Mouse (Mus musculus) T-helper 1 cell (primary cell): ENCODE results near the gene Gpc6.

Experiments used
- in situ Hi-C: fragments of 300-600 bp; cut with MboI, MseI; formaldehyde crosslinking; loops from one replicate; pipeline ENCODE4 v1.15.1; 2025; ENCODE audit warnings: high pct_unique_total_duplicates

Gpc6 gene

DNA sequence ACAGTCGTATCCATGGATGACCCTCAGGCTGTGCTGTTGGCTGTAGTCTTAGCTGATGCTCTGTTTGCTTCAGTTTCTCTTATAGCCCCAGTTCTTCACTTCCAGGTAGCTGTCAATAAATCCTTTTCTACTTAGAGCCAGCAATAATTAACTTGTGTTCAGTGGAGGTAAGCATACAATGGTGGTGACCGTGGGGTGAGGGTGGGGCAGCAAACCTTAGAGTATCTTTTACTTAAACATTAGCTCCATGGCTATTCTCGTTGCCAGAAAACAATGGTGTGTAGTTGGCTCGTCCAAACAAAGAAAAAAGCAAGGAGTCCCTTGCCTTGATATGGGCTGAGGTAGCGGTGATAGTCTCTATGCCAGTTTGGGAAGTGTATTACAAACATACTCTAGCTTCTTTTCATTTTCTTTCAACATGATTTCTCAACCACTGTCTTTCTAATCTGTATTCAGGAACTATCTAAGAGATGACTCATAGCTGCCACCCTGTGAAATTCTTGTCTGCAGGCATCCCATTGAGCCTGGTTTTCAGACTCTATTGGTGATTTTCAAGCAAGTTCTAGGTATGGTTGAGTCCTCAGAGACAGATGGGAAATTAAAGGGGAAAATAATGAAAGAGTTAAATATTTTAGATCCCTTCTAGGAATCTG lies 22.9 kb downstream of the Gpc6 start:
- in situ Hi-C loops, result no loop called here

DNA sequence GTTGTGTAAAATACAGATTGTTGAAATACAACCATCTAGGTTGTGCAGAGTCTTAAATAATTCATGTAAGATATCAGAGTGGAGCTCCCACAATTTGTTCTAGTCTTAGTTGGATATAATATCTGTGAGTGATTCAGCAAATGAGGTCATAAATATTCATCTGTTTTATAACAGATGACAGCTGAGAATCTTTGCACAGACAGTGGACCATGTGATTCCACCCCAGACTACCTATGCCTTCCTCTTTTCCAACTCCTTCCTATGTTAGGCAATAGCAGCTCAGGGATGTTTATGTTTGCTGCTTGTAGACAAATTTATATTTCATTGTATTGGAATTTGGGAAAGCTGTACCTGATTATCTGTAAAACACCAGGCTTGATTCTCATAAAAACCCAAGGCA lies 32.0 kb downstream of the Gpc6 start:
- in situ Hi-C loops, result loop anchor here (5.0 kb wide), 1 partner anchor 45 kb away; no protein-coding TSS in a partner anchor

DNA sequence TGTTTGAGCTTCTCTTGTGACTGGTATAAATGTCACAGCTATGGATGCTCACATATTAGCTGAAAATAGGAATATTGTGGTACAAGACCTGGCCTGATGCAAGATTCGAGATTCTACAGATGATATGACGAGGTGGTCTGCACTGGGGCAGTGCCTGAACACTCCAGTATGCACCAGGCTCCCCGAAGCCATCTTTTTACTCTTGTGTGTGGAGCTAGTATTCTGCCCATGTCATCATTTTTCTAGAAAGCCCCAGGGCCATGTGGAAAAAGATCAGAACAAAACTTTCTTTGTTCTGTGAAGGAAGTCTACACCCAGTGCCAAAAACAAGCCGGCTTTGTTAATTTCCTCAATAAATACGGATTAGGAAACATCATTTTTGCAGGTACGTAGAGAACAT lies 39.7 kb downstream of the Gpc6 start:
- in situ Hi-C loops, result no loop called here

DNA sequence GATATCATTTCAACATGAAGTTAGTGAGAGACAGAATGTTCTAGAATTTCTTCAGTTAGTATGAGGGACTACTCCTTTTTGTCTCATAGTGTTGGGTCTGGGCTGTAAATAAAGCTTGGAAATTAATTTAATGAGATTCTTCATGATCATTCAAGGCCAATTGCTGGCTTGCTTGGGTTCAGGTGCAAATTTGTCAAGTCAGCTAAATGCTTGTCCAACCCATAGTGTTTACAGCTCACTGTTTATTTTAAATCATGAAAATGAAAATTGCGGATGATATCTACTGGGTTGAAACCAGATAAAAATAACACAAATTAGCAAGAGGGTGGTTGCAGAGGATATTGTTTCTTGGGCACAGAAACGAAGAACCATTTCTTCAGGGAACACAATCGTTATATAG lies 49.6 kb downstream of the Gpc6 start:
- in situ Hi-C loops, result no loop called here

DNA sequence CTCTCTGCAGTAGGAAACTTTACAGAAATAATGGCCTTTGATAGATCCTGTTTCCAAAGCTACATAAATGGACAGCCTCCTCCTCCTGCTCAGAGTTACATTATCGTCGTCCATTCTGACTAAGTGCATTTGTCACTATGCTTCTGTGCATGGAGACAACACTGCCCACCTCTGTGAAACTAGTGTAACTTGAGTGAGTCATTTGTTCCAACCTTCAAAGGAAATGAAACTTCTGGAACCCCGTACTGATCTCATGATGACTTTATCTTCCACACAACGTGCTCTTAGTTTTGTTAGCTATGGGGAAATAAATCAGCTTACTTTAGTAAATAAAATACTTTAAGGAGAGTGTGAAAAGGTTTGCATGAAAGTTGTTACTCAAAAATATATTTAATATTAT lies 50.1 kb downstream of the Gpc6 start:
- in situ Hi-C loops, result no loop called here

DNA sequence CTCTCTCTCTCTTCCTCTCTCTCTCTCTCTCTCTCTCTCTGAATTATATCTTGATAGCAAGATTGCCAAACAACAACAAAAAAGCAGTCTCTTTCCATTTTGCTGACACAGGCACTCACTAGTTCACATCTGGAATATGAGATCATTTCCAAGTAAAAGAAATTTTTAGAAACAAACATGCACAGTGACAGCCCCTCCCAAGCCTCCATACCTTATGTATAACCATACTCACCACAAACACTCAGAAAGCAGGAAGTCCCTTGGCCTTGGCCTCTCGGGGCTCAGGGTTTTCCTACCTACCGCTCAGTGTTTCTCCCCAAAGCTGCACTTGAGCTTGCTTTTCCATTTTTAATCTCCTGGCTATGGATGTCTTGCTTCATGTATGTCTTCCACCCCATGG lies 52.1 kb downstream of the Gpc6 start:
- in situ Hi-C loops, result no loop called here

DNA sequence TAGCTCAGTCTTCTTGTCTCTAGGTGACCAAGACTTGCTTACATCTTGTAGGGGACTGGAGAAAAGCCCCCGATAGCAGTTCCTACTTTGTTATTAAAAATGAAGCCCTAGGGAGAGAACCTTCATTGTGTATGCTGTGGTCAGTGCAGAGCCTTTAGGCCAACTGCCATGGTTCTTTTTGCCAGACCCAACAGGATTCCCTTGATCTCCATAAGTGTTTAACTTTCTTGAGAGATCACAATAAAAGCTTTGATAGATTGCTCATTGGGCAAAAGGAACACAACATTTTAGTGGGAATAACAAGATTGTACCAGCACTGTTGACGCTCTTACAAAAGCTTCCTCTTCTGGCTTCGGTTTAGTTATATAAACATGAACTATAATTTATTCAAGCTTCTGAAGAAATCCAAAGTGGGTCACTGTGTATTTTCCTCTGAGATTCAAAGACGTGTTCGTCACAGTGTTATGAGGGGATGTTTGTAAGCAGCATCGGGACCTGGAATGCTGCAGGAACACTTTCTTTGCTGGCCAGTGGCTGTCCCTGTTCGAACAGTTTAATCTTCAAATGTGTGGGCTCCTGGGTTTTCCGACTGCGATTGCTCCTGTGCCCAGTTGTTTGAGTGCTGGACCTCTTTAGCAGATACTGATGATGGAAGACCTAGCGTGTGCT lies 54.7 kb downstream of the Gpc6 start:
- in situ Hi-C loops, result no loop called here

DNA sequence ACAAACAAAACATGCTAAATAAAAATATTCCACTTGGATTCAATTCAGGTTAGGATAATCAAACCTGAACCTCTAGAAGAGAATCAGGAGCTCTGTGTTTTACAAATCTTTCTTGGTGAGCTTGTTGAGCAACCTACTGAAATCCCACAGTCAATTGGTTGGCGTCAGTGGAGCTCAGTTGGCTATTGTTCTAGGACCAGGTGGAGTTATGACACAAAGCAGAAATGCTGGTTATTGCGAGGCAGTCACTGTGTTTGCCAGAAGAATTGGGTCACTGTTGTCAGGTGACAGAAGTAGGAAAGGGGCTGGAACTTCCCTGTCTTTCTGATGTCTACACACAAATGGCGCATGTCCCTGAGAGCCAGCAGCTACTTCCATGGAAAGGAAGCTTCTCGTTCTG lies 56.6 kb downstream of the Gpc6 start:
- in situ Hi-C loops, result no loop called here

DNA sequence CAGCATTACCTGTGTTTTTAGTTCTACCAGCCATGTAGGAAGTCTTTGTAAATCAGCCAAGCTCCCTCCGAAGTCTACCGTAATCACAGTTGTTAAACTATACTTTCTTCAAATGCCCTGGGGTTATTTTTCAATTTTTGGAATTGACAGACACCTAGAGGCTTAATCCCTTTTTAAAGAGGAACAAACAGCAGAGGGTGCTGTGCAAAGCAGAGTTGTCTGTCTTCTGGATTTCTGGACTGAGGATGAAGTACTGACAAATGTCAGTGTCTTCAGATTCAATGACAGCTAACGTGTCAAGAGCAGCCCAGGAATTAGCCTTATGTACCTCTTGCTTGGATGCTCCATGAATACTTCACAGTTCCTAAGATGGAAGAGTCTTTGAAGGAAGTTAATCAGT lies 62.2 kb downstream of the Gpc6 start:
- in situ Hi-C loops, result no loop called here

DNA sequence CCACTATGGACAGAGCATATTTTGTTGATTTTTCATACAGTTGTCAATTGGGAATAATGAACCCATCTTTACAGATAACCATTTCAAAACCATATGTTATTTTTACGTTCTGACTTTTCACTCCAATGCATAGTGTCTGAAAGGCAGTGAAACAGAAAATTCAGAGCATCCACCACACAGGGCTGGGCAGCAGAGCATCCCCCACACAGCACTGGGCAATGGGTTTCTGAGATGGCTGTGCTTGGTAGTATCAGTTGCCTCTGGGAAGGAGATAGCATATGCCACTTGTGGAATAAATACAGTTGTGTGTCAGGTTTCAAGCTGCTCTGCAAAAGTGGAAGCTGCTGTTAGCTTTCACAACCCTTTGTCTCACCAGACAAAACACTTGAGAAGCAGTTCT lies 75.3 kb downstream of the Gpc6 start:
- in situ Hi-C loops, result no loop called here

DNA sequence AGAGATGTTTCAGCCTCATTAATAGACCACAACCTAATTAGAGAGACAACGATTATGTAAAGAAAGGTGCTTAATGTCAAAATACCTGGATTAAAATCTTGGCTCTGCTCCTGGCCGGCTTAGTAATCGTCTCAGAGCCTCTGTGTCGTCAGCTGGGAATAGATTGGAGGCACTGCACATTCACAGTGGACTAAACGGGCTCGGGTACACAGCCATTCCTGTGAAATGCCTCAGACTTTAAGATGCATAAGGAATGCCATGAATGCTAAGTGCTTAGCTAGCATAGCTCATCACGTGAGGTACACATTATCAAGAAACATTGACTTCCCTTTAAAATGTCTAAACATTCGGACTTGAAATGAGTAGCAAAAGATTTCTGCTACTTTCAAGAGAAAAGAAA lies 77.2 kb downstream of the Gpc6 start:
- in situ Hi-C loops, result no loop called here

DNA sequence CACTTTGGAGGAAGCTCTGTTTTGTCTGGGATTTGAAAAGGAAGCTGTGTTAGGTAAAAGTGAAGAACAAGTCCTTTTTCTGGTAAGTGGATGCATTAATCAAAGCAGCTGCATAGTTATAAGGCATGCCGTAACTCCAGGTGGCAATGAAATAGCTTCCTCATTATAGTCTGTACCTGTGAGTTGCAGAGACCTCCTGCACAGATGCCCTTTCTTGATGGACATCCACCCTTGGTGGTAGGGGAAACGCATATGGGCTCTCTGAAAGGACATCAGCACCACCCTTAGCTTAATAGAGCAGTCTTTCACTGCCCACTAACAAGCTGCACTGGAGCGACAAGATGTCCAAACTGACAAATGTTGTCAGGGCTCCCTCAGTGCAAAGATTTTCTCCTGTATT lies 83.7 kb downstream of the Gpc6 start:
- in situ Hi-C loops, result no loop called here

DNA sequence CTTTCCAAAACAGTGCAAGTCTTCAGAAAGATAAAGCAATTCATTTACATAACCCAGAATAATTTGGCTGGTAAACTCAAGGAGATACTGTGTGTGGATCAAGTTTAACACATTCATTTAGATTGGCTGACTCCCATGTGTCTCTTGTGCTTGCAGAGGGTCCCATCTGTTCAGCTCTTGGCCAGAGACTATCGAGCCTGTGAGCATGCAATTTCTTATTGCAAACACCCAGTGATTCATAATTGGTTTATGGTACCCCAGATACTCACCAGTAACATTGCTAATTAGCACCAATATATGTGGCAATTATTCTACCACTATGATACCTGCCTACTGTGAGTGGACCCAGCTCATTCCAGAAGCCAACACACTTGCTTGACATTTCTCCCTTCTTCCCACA lies 87.9 kb downstream of the Gpc6 start:
- in situ Hi-C loops, result no loop called here

DNA sequence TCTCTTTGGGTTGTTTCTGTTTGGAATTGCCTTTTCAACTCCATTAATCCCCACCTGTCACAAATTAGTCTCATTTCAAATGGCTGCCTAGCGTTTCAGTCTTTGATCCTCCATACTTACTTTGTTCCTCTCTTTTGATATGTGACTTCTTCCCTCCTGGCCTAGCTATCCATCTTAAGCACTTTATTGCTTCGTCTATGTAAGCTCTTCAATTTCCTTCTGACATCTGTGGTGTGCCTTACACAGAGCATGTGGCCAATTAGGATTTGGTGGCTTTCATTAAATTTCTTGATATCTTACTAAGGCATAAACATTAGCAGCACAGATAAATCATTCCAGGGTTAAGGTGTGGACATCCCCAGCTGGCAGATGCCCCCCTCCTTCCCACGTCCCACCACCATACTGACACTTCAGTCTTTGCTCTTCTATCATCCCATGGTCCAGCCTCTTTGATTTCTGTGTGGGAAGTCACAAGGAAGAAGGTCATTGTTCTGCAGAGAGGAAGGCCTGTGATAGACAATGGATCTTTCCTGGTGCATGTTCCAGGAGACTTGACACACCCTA lies 88.5 kb downstream of the Gpc6 start:
- in situ Hi-C loops, result no loop called here

DNA sequence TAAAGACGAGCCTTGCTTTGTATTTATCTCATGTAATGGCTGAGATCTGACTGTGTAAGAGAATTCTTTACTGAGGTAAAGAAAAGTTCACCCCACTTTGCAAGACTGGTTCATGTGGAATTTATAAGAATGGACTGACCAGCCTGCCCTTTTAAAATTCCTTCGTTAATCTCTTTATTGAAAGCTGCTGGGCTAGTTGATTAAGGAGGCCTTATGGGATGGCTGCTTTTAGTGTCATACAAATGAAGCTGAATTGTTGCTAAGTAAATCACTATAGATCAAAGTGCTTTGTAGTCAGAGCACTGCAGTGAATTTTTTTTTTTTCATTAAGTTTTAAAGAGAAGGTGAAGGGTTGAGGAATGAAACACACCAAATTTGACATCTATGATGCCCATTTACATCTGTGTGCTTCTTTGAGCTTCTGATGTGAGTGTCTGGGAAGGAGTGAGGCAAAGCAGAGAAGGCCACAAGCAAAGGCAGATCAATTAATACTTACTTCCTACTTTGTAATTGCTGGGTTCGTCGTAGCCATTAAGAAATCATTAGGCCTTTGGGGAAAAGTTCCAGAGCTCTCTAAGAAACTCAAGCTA lies 90.3 kb downstream of the Gpc6 start:
- in situ Hi-C loops, result no loop called here

DNA sequence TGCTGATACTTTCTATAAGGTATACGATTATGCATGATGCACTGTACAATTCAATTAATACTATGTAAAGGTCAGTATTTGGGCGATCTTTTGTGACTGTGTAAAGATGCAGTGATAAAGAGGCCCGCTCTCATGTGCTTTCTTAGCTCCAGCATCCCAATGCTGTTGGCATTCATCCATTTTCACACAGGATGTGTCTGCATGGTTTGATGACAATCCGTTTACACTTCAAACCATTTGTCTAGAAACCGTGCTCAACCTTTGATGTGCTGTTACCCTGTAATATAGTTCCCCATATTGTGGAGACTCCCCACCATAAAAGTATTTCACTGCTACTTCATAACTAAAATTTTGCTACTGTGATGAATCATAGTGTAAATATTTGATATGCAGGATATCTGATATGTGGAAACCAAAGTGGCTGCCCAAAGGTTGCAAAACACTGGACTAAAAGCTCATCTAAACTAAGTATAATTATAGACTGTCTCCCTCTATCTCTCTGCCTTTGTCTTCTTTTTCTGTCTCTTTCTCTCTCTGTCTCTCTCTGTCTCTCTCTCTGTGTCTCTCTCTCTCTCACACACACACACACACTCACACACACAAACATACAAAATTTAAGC lies 97.2 kb downstream of the Gpc6 start:
- in situ Hi-C loops, result no loop called here

DNA sequence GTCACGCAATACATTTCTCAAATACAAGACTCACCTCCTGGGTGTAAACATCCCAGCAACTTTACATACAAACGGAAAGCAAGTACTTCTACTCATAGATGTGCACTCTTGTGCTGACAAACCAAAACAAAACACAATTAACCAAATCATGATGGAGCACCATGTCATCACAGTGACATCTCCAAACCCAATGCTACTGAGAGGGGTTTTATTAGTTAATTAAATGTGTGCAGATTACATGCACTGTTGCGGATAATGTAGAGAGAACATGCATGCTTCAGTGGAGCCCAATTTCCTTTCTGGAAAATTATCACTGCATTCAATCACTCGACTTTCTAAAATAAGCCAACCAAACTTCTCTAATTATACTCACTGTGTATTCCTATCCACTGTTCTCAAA lies 109.0 kb downstream of the Gpc6 start:
- in situ Hi-C loops, result no loop called here

DNA sequence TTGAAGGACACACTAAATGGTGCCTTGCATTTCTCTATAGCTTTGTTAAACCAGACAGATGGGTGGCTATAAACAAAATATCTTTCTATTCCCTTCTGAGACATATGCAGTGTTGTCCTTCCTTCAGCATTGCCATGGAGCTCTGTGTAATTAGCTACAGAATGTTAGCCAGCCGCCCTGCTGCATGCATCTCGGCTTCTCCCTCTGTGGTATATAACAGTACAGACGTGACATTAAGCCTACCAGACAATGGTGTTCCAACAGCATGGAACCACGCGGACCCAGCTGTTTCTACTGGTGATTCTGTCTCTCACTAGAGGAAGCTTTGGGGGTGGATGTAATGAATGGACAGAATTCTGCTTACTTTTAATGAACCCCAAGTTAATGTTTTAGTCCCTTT lies 115.9 kb downstream of the Gpc6 start:
- in situ Hi-C loops, result no loop called here

DNA sequence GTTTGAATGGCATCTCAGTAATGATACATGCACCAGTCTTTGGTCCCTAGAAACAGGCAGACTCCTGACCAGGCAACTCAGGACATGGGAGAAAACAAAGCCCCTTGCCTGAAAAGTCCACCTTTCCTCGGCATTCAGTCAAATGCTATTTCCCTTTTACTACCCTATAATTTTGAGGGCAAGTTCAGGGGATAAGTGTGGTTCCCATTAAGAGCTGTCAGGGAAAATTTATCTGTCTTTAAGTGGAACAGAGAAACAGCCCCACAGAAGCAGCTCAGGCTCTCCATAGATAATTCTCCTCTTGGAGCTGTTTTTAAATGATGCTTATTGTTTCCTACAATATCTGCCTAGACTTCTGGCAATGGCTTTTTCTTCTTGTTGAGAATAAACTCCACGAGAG lies 123.8 kb downstream of the Gpc6 start:
- in situ Hi-C loops, result no loop called here

DNA sequence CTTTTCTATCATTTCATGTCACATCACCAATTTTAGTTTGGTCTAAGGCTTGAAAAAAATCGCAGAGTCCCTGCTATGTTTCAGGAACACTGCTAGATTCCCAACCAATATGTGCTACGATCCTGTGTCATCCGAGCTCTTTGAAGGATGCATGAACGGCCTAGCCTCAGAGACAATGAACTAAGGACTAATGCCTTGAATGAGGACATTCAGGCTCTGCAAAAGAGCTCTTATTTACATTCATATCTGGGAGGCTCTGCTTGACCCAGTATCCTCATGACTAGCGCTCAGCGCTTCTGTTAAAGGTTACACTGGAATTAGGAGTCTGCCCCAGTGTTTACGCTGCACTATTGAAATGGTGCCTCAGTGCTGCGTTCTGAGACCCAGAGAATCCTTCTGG lies 125.8 kb downstream of the Gpc6 start:
- in situ Hi-C loops, result no loop called here

DNA sequence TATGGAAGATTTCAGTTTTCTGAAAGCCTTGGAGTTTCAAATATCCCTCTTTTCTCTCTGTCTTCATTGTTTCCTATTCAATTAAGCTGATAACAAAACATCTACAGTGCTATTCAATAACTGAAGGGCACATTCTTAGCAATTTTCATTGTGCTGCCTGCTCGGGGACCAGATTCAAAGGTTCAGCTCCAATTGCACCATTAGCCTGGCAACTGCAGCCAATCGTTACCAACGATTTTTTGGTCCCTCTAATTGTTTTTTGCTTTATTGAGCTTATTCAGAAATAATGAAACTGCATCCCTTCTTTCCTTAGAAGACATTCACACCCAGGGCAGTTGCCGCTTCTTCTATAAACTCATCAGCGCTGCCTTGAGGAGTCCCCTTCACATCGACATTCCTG lies 128.2 kb downstream of the Gpc6 start:
- in situ Hi-C loops, result no loop called here

DNA sequence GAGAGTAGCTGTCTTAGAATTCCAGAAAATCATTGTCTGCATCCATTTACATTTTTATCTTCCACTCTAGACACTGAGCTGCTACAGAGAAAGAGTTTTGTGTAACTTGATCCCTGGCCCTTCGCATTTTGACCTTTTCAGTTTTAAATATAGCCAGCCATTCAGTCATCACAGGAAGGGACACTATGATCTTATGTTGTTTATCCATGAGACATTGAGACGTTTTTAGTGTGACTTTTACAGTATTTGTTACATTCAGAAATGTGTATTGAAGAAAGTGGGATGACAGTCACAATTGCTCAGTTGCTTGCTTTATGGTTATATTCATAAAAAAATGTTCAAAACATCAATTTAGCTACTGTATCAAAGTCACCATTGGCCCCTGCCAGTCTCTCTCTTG lies 130.0 kb downstream of the Gpc6 start:
- in situ Hi-C loops, result no loop called here

DNA sequence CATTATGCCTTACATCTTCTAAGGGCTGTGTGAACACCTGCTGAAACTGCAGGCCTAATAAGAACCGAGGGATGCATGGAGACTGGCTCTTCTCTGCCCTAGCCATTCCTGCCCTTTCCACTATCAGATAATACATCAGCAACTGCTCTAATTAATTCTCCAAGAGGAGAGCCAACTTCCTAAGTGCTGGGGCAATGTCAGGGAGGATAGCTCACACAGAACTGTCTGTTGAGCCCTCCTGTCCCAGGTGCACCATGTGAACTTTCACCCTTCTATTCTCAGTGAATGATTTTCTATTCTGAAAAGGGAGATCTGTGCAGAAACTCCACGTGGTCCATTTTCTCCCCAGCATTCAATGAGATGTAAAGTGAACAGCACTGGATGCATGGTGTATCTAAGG lies 136.0 kb downstream of the Gpc6 start:
- in situ Hi-C loops, result no loop called here
